Mouse (Mus musculus) hindbrain, embryonic 14.5 days (tissue): ENCODE results near the gene Vsx1. TPM values are rescaled to one million over a fixed set of nuclear protein-coding genes. Genes with fewer than 3 reads are reported as not detected.
A peak's percentile ranks its signal among the peaks of the same experiment; 100 is the strongest.

Experiments
- ATAC-seq: fragments of 200-750 bp; cut with Nextera tagmentation; 2 replicates; pipeline ENCODE4 v1.8.0; 2017; ENCODE audit warnings: moderate number of reproducible peaks, mild to moderate bottlenecking, moderate TSS enrichment, moderate library complexity; ENCODE audit not compliant: low FRiP score
- DNase-seq: peaks from one replicate; pipeline ENCODE4 v3.0.0-alpha.2; 2015; ENCODE audit warnings: low spot score
- H3K27ac ChIP-seq: fragments of 300-500 bp; sonication (generic); 2 replicates; pipeline ENCODE4 v1.5.1; 2014; ENCODE audit warnings: mild to moderate bottlenecking, moderate library complexity
- H3K27me3 ChIP-seq: fragments of 300-500 bp; sonication (generic); 2 replicates; pipeline ENCODE4 v1.6.1; 2014; ENCODE audit warnings: mild to moderate bottlenecking, low read length, mixed read lengths; ENCODE audit not compliant: control insufficient read depth, insufficient read depth
- H3K36me3 ChIP-seq: fragments of 300-500 bp; sonication (generic); replicated peaks from 2 replicates; pipeline ENCODE4 v1.6.1; 2014; ENCODE audit not compliant: control insufficient read depth, insufficient read depth
- H3K4me1 ChIP-seq: fragments of 300-500 bp; sonication (generic); replicated peaks from 2 replicates; pipeline ENCODE4 v1.6.1; 2014; ENCODE audit warnings: antibody characterized with exemption, low read length, mixed read lengths; ENCODE audit not compliant: control insufficient read depth, insufficient read depth
- H3K4me2 ChIP-seq: fragments of 300-500 bp; sonication (generic); replicated peaks from 2 replicates; pipeline ENCODE4 v1.6.1; 2014; ENCODE audit warnings: mild to moderate bottlenecking, moderate library complexity
- H3K4me3 ChIP-seq: fragments of 300-500 bp; sonication (generic); replicated peaks from 2 replicates; pipeline ENCODE4 v1.5.1; 2014; ENCODE audit warnings: mild to moderate bottlenecking, low read length
- H3K9ac ChIP-seq: fragments of 300-500 bp; sonication (generic); 2 replicates; pipeline ENCODE4 v1.6.1; 2014
- H3K9me3 ChIP-seq: fragments of 300-500 bp; sonication (generic); 2 replicates; pipeline ENCODE4 v1.6.1; 2016; ENCODE audit warnings: low read length; ENCODE audit not compliant: control insufficient read depth
- whole genome bisulfite sequencing: fragments of 180-500 bp; shearing (Covaris S2); extraction: QIAGEN DNeasy Blood & Tissue Kit; methylation state at CpG from one replicate; pipeline ENCODE4 v1.1.7; 2014; 5-methylcytosine and 5-hydroxymethylcytosine counted together
- polyA plus RNA-seq: library from polyadenylated mRNA; unstranded; fragments of >200 nt; fragmentation: Nextera tagmentation; extraction: Ambion mirVana; gene quantifications from 2 replicates; pipeline ENCODE4 v1.2.1, GENCODE M21; 2014

Vsx1 gene
- polyA plus RNA-seq, 1 experiment from 2014 or later = 0.05 TPM

GRCm38 (mm10) chr2:150654814-150655213, 34.3 kb downstream of the Vsx1 start:
- Histone ChIP-seq H3K9ac (no peak overlapping the region), H3K27me3 (no peaks in the 10 kb centered on the region), H3K4me3 (no peak overlapping the region), H3K27ac (no peak overlapping the region), H3K36me3 (no peaks in the 10 kb centered on the region), H3K4me1 (peaks cover 17% of the 10 kb centered on the region), H3K4me2 (no peak overlapping the region), H3K9me3 (0 out of 2 replicates have a peak, but pooled peaks cover 3% of the 10 kb centered on the region)
- no peak for ATAC-seq
- DNase-seq = no peak
- WGBS = 97% methylated on average over 2 of the region's 2 CpGs

DNA sequence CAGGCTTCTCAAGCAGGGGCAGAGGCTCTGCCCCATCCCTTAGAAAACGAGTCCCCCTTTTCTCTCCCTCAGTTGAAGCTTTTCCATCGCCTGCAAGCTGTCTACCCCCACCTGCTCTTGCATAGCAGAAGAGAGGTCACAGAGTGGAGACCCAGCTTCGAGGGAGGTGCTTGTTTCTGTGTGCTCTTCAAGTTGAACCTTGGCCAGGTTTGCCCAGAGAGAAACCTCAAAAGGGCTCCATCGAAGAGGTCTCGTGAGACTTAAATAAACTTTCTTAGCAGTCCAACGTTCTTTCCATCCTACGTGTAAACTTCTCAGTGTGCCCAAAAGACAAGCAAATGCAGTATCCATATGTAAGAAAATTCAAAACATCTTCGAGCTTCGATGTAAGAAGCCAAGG, 37.8 kb downstream of the Vsx1 start:
- Histone ChIP-seq H3K4me2 (no peak overlapping the region), H3K27ac (no peak overlapping the region), H3K27me3 (no peaks in the 10 kb centered on the region), H3K9ac (no peak overlapping the region), H3K36me3 (no peaks in the 10 kb centered on the region), H3K9me3 (0 out of 2 replicates have a peak, but pooled peaks cover 3% of the 10 kb centered on the region), H3K4me3 (no peak overlapping the region), H3K4me1 (peaks cover 33% of the 10 kb centered on the region)
- DNase-seq (no peak), ATAC-seq (no peak)
- 60% methylated on average over 9 of the region's 9 CpGs for WGBS

DNA sequence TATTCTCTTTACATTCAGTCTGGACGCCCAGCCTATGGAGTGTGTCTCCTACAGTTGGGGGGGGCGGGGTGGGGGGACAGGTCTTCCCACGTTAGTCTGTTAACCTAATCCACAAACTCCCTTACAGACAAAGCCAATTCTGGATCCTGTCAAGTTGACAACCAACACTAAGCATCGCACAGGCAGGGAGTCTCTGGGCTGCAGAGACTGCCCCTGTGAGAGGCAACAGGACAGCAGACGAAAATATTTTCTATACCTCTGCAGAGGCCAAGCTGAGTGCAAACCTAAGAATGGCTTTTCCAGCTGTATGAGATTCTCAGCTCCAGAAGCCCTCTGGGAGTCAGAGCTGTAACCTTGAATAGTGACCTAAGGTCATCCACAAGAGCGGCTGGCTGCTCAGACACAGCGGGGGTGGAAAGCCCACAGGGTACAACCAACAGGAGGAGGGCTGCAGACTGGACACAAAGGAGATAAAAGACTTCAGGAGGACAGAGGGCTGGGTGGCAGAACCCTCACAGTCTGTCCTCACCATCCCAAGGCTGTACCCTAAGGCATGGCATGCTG, 38.6 kb downstream of the Vsx1 start:
- 0 out of 2 replicates have a peak overlapping the region, but pooled peaks have one; percentile 9 for H3K9ac ChIP-seq

GRCm38 (mm10) chr2:150648300-150648895, 40.8 kb downstream of the Vsx1 start:
- Histone ChIP-seq H3K9ac (no peak overlapping the region), H3K4me1 (peaks cover 33% of the 10 kb centered on the region), H3K4me2 (no peak overlapping the region), H3K9me3 (no peaks in the 10 kb centered on the region), H3K4me3 (no peak overlapping the region), H3K27me3 (no peaks in the 10 kb centered on the region), H3K36me3 (no peaks in the 10 kb centered on the region), H3K27ac (peak overlapping the region; percentile 51; the same call in 1 of the 2 replicates)
- DNase-seq = no peak
- ATAC-seq = no peak
- WGBS = 55% methylated on average over 13 of the region's 13 CpGs

More for the DNA sequence above, 38.6 kb downstream of the Vsx1 start:
- Histone ChIP-seq H3K9me3 (0 out of 2 replicates have a peak, but pooled peaks cover 2% of the 10 kb centered on the region), H3K27ac (no peak overlapping the region), H3K36me3 (no peaks in the 10 kb centered on the region), H3K4me2 (no peak overlapping the region), H3K27me3 (no peaks in the 10 kb centered on the region), H3K4me3 (no peak overlapping the region), H3K4me1 (peaks cover 33% of the 10 kb centered on the region)
- ATAC-seq (peak; percentile 26; the same call in 1 of the 2 replicates), DNase-seq (no peak)
- 9% methylated on average over 7 of the region's 7 CpGs for WGBS

DNA sequence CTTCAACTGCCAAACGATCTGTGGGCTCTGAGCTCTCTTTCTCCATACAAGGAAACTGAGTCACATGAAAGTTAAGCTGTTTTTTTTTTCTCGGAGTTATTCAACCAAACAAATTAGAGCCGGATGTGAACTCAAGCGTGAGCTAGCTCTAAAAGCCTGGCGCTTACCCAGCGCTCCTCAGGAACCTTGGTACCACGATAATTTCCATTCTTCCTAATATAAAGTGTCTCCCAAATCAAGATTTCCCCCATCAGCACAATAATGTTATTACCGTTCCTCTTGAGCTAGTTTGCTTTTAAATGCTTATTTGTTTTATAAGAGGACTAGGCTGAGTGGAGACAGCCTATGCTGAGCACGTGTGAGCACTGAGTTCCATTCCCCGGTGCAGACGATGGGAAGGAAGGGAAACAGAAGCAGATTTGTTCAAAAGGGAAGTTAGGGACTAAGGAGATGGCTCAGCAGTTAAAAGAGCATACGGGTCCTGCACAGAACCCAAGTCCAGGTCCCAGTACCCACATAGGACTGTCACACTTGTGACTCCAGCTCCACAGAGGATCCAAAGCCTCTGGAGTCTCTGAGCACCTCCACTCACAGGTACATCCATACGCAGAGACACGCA, 41.4 kb downstream of the Vsx1 start:
- DNase-seq (no peak), ATAC-seq (no peak)
- H3K9me3 ChIP-seq = no peaks in the 10 kb centered on the region
- peak overlapping the region; percentile 45; the same call in 1 of the 2 replicates for H3K27ac ChIP-seq
- 67% methylated on average over 14 of the region's 14 CpGs for WGBS
- H3K9ac ChIP-seq = no peak overlapping the region
- H3K4me1 ChIP-seq = peaks cover 33% of the 10 kb centered on the region
- H3K36me3 ChIP-seq = no peaks in the 10 kb centered on the region
- H3K27me3 ChIP-seq = no peaks in the 10 kb centered on the region
- H3K4me2 ChIP-seq = no peak overlapping the region
- no peak overlapping the region for H3K4me3 ChIP-seq

DNA sequence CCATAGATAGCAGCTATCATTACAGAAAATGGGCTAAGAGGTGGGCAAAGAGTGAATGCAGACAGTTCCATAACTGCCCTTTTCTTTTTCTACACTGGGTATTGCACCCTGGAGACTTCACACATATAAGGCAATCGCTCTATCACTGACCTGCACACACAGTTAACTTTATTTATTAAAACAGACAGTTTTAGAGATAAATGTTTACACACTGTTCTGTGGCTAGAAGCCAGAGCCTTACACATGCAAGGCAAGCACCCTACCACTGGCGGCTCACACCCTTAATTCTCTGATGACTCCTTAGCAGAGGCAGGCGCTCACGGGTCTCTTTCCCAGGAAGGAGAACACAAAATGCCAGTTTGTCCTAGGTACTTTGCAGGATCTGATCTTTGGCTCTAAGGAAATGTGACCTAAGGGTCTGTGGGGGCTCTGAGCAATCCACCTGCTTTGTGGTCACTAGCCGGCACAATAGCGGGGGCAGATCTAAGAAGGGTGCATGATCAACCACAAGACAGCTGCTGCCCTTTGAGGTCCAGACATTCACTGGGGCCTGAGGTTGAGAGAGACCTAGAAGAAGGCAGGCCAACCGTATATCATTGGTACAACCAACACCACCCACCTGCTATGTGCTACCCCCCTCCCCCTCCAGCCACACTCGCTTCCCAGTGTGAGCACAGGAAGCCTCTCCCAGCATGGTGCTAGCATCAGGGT, 42.6 kb downstream of the Vsx1 start:
- Histone ChIP-seq H3K9ac (no peak overlapping the region), H3K4me1 (peaks cover 33% of the 10 kb centered on the region)

DNA sequence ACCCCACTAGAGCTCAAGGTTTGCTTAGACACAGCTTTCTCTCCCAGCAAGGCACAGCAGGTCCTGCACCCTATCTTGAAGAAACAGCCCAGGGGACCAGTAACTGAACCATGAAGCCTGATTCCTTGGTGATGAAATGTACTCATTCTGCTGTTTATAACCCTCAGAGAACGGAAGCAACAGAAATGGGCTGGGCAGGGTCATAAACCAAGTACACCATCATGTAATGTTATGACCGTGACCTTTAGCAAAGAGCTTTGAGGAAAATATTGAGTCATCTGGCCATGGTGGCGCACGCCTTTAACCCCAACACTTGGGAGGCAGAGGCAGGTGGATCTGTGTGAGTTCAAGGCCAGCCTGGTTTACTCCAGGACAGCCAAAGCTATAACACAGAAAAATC, 43.9 kb downstream of the Vsx1 start:
- DNase-seq = no peak
- Histone ChIP-seq H3K4me2 (no peak overlapping the region), H3K4me1 (peaks cover 21% of the 10 kb centered on the region), H3K9me3 (no peaks in the 10 kb centered on the region), H3K4me3 (no peak overlapping the region), H3K27me3 (no peaks in the 10 kb centered on the region), H3K27ac (peak overlapping the region; percentile 84), H3K9ac (no peak overlapping the region), H3K36me3 (no peaks in the 10 kb centered on the region)
- ATAC-seq = no peak
- WGBS = 88% methylated on average over 4 of the region's 4 CpGs

More for the DNA sequence above, 42.6 kb downstream of the Vsx1 start:
- ATAC-seq = no peak
- H3K4me3 ChIP-seq = no peak overlapping the region
- WGBS = 86% methylated on average over 8 of the region's 8 CpGs
- H3K4me2 ChIP-seq = no peak overlapping the region
- no peak for DNase-seq
- H3K9me3 ChIP-seq = no peaks in the 10 kb centered on the region
- no peaks in the 10 kb centered on the region for H3K36me3 ChIP-seq
- H3K27ac ChIP-seq = no peak overlapping the region
- H3K27me3 ChIP-seq = no peaks in the 10 kb centered on the region

DNA sequence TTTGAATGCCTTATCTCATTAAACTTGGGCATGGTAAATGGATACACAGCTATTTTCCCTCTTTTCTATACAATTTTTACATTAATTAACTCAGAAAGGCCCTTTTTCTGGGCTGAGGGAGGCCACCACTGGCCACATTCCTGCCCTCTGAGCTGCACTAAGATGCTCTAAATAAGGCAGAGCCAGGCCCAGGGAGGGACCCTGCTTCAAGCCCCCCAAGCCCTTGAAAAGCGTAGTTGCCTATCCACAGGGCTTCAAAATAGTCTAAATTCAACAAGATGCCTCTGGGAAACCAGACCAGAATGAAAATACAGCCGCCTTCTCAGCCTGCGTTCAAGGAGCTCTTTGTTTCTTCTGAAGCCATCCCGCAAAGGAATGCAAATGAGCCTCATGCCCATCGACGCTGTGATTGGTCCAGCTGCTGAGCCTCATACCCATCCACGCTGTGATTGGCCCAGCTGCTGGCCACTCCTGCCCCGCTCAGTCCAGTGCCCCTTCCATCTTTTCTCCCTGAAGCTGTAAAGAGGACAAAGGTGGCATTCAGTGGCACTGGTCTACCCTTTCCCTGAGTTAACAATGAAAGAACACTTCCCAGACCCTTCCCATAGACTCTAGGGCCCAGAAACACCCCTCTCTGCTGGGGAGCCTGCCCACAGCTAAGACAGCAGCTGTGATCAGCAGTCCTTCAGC, 45.3 kb downstream of the Vsx1 start:
- ATAC-seq (peak; percentile 98), DNase-seq (peak; percentile 74)
- peaks cover 11% of the 10 kb centered on the region; the same call in 1 of the 2 replicates for H3K4me1 ChIP-seq
- no peaks in the 10 kb centered on the region for H3K36me3 ChIP-seq
- no peak overlapping the region for H3K9ac ChIP-seq
- 26% methylated on average over 8 of the region's 8 CpGs for WGBS
- peak overlapping the region; percentile 36 for H3K4me2 ChIP-seq
- peak overlapping the region; percentile 84 for H3K27ac ChIP-seq
- no peaks in the 10 kb centered on the region for H3K27me3 ChIP-seq
- H3K9me3 ChIP-seq = no peaks in the 10 kb centered on the region
- H3K4me3 ChIP-seq = no peak overlapping the region
